Mouse (Mus musculus): Measurements from ENCODE around the gene Zfp560. TPM values are rescaled to one million over a fixed set of nuclear protein-coding genes. Genes with fewer than 3 reads are reported as not detected.

The Zfp560 gene
- 26.3 TPM for polyA plus RNA-seq (2017; shearing (Covaris generic))

GRCm38 (mm10) chr9:20384532-20385342 lies at the start of gene Zfp560:
Gene Zfp560, minus strand, starts transcription at chr9:20385177.

GRCm38 (mm10) chr9:20335994-20336393 lies 49.0 kb downstream of the Zfp560 start, which contains the start of gene Olfr18:
Gene Olfr18, minus strand, starts transcription at chr9:20336094.

GRCm38 (mm10) chr9:20298232-20298631 lies 86.7 kb downstream of the Zfp560 start, which contains the start of gene Olfr873:
Gene Olfr873, plus strand, starts transcription at chr9:20298532.

Other genes starting within 250 kb of the Zfp560 start
- gene Olfr870, start 211.1 kb downstream of the Zfp560 start, polyA plus RNA-seq (2017; shearing (Covaris generic)), result not detected
- gene Olfr871, start 173.0 kb downstream of the Zfp560 start, polyA plus RNA-seq (2017; shearing (Covaris generic)), result not detected
- 0.24 TPM for gene Olfr872, start 148.1 kb downstream of the Zfp560 start, polyA plus RNA-seq (2017; shearing (Covaris generic))
- gene Olfr39, start 102.8 kb downstream of the Zfp560 start, polyA plus RNA-seq (2017; shearing (Covaris generic)), result 0.32 TPM
- gene Olfr873, start 86.6 kb downstream of the Zfp560 start, polyA plus RNA-seq (2017; shearing (Covaris generic)), result not detected
- gene Olfr18, start 49.1 kb downstream of the Zfp560 start, polyA plus RNA-seq (2017; shearing (Covaris generic)), result 0.30 TPM
- gene Zfp26, start 75.0 kb upstream of the Zfp560 start, polyA plus RNA-seq (2017; shearing (Covaris generic)), result 26.6 TPM
- 6.2 TPM for gene Zfp426, start 107.6 kb upstream of the Zfp560 start, polyA plus RNA-seq (2017; shearing (Covaris generic))
- 40.5 TPM for gene Zfp266, start 136.2 kb upstream of the Zfp560 start, polyA plus RNA-seq (2017; shearing (Covaris generic))
- gene Zfp846, start 196.1 kb upstream of the Zfp560 start, polyA plus RNA-seq (2017; shearing (Covaris generic)), result 10.8 TPM